Mouse (Mus musculus): ENCODE results near the gene Usp20. TPM values are rescaled to one million over a fixed set of nuclear protein-coding genes. Genes with fewer than 3 reads are reported as not detected.

The Usp20 gene
- total RNA-seq, 2 experiments from 2014 or later = 69.2 to 81.8 TPM

DNA sequence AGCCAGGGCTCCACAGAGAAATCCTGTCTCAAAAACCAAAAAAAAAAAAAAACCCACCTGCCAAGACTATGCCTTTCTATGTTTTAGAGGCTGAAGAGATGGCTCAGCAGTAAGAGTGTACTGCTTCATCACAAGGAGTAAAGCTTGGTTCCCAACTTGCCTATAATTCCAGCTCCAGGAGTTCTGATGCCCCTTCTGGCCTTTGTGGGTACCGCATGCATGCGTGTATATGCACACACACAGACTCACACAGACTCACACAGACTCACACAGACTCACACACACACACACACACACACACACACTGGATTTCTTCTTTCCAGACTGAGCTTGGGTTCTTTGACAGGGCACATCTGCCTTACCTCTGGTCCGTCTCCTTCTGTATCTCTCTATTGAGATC, 58.0 kb downstream of the Usp20 start:
- no peak for DNase-seq (ENCODE audit: low spot score in 2 of 2)

GRCm38 (mm10) chr2:31040487-31040886, 58.4 kb downstream of the Usp20 start:
- DNase-seq (ENCODE audit: low spot score in 2 of 2) = no peak

DNA sequence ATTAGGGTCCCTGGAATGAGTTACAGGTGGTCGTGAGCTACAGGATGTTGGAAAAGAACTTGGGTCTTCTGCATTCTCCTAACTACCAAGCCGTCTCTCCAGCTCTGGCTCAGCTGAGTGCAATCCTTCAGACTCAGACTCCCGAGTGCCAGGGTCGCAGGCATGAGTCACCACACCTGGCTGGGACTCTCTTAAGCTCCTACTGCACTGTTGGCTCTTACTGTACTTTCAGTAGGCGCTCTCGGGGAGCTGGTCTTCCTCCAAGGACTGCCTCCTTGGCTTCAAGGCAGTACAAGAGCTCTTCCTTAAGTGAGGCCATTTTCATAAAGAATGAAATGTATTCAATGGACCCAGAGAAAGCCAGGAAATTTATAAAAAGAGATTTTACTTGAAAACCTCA, 59.3 kb downstream of the Usp20 start:
- peak in 1 of 2 experiments; percentile 39 for DNase-seq (ENCODE audit: low spot score in 2 of 2)

DNA sequence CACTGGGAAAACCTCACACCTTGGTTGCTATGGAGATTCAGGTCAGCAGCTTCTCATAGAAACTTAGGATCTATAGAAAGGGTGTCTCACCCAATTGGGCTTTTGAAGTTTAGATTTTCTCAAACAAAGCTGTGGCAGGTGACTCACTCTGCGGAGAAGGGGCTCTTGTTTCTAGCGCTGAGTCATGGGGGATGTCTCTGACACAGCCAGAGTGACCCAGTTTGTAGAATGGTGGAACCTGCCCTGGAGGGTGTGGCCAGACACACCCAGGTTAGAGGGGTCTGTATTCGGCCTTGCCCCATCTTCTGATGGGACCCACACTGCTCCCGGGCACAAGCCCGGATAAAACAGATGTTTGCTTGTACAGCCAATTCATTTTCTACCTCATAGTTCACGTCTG, 60.8 kb downstream of the Usp20 start:
- no peak for DNase-seq (ENCODE audit: low spot score in 2 of 2)

GRCm38 (mm10) chr2:31043856-31044255, 61.8 kb downstream of the Usp20 start:
- no peak for DNase-seq (ENCODE audit: low spot score in 2 of 2)

DNA sequence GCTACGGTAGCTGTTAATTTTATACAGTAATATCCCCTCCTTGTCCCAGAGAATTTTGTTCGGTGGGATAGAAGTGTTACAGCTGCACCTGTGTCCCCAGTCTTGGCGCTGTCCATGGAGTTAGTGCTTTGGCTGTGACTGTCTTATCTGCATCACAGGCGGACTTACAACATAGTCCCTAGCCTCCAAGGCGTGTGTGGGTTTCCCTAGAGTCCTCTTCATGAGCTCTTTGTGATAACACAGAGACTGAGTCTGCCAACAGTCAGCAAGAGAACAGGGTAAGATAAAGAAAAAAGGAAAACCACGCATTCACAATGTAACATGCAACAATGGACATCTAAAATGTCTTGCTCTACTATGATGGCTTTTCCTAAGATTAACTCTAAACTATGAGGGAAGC, 66.0 kb downstream of the Usp20 start:
- DNase-seq (ENCODE audit: low spot score in 2 of 2) = no peak

GRCm38 (mm10) chr2:31052441-31052840, 70.4 kb downstream of the Usp20 start:
- no peak for DNase-seq (ENCODE audit: low spot score in 2 of 2)

DNA sequence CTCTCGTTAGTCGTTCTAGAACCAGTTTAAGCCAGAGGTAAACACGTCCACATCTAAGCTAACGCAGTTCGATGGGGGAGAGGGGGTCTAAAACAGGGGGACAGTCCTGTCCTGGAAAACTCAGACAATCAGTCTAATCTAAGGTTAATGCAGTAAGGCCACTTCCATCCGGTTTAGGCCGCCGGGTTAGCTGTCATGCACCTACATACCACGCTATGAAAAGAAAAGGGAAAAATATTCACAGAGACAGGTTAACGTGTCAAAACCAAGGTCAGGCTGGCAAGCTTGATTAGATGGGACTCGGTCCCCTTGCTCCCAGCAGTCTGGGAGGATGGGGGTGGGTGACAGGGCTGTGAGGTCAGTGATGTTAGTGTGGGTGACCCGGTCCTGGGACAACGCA, 71.3 kb downstream of the Usp20 start:
- DNase-seq (ENCODE audit: low spot score in 2 of 2) = no peak

DNA sequence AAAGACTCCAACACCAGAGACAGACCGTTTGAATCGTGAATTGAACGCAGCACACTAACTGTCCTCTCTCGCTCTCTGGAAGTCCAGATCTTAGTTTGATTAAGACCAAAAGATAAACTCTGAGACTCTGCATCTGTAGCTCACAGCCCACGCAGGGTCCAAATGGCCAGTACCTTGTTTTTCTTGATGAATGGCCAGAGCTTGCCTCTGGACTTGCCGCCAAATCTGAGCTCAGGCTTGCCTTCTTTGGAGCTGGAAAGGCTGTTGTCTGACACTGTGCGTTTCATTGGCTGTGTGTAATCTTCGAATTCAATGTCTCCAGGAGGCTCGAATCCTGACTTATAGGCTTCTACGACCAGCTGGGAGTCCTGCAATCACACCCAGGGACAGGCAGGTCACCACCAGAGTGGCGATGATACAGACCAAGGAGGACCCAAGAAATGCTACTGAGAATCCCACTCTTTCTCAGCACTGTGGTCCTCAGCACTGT, 71.8 kb downstream of the Usp20 start:
- no peak for DNase-seq (ENCODE audit: low spot score in 2 of 2)

- DNase-seq (ENCODE audit: low spot score in 2 of 2) = no peak
Observed at GRCm38 (mm10) chr2:31056070-31056469, 74.0 kb downstream of the Usp20 start.

DNA sequence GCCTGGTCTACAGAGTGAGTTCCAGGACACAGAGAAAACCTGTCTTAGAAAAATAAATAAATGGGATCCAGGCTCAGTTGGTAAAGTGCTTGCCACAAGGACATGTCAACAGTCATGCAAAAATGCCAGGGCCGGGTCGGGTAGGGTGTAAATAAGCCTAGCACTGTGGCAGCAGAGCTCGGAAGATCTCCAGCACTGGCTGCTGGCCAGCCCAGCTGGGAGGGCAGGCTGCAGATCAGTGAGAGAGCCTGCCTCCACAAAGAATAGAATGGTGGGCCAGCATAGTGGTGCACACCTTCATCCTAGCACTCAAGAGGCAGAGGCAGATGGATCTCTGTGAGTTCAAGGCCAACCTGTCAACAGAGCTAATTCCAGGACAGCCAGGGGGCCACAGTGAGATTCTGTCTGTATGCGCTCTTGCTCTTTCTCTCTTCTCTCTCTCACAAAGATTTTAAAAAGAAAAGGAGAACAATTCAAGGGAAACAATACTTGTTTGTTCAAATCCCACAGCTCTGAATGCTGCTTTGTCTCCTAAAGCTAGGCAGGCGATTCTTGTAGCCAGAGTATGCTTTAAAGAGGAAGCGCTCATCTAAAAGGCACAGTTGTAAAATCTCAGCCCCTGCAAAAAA, 75.6 kb downstream of the Usp20 start:
- DNase-seq (ENCODE audit: low spot score in 2 of 2) = peak in 1 of 2 experiments; percentile 27

DNA sequence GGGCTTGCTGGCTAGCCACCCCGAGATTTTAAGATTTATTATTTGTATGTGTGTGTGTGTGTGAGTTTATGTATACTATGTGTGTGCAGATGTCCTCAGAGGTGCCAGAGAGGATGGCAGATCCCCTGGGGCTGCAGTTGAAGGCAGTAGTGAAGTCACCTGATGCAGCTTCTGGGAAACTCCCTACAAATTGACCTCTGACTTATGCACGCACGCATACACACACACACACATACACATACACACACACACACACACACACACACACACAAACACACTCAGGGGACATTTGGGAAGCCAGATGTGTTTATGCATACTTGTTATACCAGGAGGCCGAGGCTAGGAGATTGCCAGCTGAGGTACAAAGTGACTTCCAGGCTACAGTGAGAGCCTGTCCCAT, 76.4 kb downstream of the Usp20 start:
- DNase-seq (ENCODE audit: low spot score in 2 of 2) = no peak

- DNase-seq (ENCODE audit: low spot score in 2 of 2) = no peak
Observed at GRCm38 (mm10) chr2:31060271-31060670, 78.2 kb downstream of the Usp20 start.

GRCm38 (mm10) chr2:31060787-31061730, 79.0 kb downstream of the Usp20 start:
- no peak for DNase-seq (ENCODE audit: low spot score in 2 of 2)

GRCm38 (mm10) chr2:31061868-31062628, 80.0 kb downstream of the Usp20 start:
- DNase-seq (ENCODE audit: low spot score in 2 of 2) = no peak

DNA sequence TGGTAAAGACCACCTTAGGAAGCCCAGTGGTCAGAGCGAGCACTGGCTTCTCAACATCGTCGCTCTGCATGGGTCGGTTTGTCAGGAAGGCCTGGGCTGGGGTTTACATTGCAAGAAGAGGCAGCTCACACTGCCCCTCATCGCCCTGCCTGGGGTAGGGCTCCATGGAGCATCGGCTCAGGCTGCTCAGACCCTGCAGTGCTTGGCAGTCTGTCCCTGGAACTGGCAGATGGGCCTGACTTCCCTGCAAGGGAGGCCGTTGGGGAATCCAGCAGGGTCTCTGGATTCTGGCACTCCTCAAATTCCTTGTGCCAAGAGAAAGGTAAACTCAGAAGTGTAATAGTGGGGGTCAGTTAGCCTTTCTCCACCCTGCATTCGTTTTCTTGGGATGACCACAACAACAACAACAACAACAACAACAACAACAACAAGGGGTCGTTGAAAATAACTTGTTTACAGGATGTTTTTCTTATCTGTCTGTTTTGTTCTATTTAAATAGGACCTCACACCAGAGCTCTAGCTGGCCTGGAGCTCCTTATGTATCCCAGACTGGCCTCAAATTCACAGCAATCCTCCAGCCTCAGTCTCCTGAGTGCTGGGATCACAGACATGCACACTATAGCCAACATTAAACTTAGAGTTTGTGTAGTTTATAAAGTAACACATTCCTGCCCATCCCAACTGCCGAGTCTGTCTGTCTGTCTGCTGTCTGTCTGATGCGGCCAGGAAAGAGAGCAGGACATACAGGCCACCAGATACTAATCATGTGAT, 84.1 kb downstream of the Usp20 start:
- DNase-seq (ENCODE audit: low spot score in 2 of 2) = no peak

- DNase-seq (ENCODE audit: low spot score in 2 of 2) = no peak
Observed at GRCm38 (mm10) chr2:31067059-31067595, 85.0 kb downstream of the Usp20 start.

DNA sequence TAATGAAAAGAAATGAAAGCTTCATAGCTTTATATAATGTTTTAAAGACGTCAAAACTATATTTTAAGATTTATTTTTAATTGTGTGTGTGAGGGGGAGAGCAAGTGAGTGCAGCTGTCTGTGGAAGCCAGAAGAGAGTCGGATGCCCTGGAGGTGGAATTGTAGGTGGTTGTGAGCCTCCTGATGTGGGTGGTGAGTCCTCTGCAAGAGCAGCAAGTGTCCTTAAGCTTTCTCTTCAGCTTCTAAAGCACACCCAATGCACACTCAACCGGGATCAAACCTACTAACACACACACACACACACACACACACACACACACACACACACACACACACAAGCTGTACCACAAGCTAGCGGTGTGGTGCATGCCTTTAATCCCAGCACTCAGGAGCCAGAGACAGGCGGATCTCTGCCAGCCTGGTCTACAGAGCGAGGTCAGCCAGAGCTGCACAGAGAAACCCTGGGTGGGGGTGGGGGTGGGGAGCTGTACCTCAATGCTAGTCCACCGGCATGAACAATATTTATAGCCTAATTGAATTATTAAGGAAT, 85.7 kb downstream of the Usp20 start:
- DNase-seq (ENCODE audit: low spot score in 2 of 2) = peak; percentile 21 to 47

GRCm38 (mm10) chr2:31068246-31069113, 86.4 kb downstream of the Usp20 start:
- peak; percentile 30 to 50 for DNase-seq (ENCODE audit: low spot score in 2 of 2)
